Mouse (Mus musculus): ENCODE data around the gene Tmem88.
A peak's percentile ranks its signal among the peaks of the same experiment; 100 is the strongest.

The Tmem88 gene

GRCm38 (mm10) chr11:69416509-69416908 lies 18.5 kb upstream of the Tmem88 start:
- no peak for DNase-seq (ENCODE audit: low read depth)

GRCm38 (mm10) chr11:69415668-69416451 lies 17.8 kb upstream of the Tmem88 start:
- peak; percentile 78 for DNase-seq (ENCODE audit: low read depth)

GRCm38 (mm10) chr11:69415327-69415667 lies 17.3 kb upstream of the Tmem88 start:
- DNase-seq (ENCODE audit: low read depth): peak; percentile 65

GRCm38 (mm10) chr11:69414421-69415326 lies 16.6 kb upstream of the Tmem88 start:
- DNase-seq (ENCODE audit: low read depth): peak; percentile 57

GRCm38 (mm10) chr11:69413221-69414181 lies 15.5 kb upstream of the Tmem88 start, which contains the start of gene Kdm6b:
Gene Kdm6b, minus strand, starts transcription at chr11:69413675.
- DNase-seq (ENCODE audit: low read depth): peak; percentile 54

- DNase-seq (ENCODE audit: low read depth): no peak
Observed at GRCm38 (mm10) chr11:69412548-69412947, 14.5 kb upstream of the Tmem88 start.

GRCm38 (mm10) chr11:69411538-69412203 lies 13.6 kb upstream of the Tmem88 start:
- DNase-seq (ENCODE audit: low read depth): peak; percentile 92

- DNase-seq (ENCODE audit: low read depth): peak; percentile 97
Observed at GRCm38 (mm10) chr11:69411073-69411535, 13.1 kb upstream of the Tmem88 start.

- DNase-seq (ENCODE audit: low read depth): peak; percentile 84
Observed at GRCm38 (mm10) chr11:69410310-69411072, 12.5 kb upstream of the Tmem88 start.

- no peak for DNase-seq (ENCODE audit: low read depth)
Observed at GRCm38 (mm10) chr11:69410045-69410309, 11.9 kb upstream of the Tmem88 start.

- DNase-seq (ENCODE audit: low read depth): peak; percentile 80
Observed at GRCm38 (mm10) chr11:69409378-69410044, 11.5 kb upstream of the Tmem88 start.

GRCm38 (mm10) chr11:69408541-69409377 lies 10.7 kb upstream of the Tmem88 start:
- peak; percentile 89 for DNase-seq (ENCODE audit: low read depth)

GRCm38 (mm10) chr11:69407724-69408004 lies 9.6 kb upstream of the Tmem88 start:
- no peak for DNase-seq (ENCODE audit: low read depth)

- DNase-seq (ENCODE audit: low read depth): no peak
Observed at GRCm38 (mm10) chr11:69406867-69407723, 9.1 kb upstream of the Tmem88 start.

- DNase-seq (ENCODE audit: low read depth): no peak
Observed at GRCm38 (mm10) chr11:69406282-69406681, 8.2 kb upstream of the Tmem88 start.

- DNase-seq (ENCODE audit: low read depth): no peak
Observed at GRCm38 (mm10) chr11:69405397-69406200, 7.6 kb upstream of the Tmem88 start.

GRCm38 (mm10) chr11:69404595-69405396 lies 6.8 kb upstream of the Tmem88 start:
- no peak for DNase-seq (ENCODE audit: low read depth)
